Comparison of ENCODE assay signal across 8 mouse cellular contexts in genomic region chr6:108064918-108065526, GRCm38 (mm10). TPM values are rescaled to one million over a fixed set of nuclear protein-coding genes. Genes with fewer than 3 reads are reported as not detected.
DNase-seq lines count a peak whose midpoint lies in the region; ATAC-seq and TF ChIP-seq lines count a peak whose summit lies in the region.

Gene Setmar, plus strand, starts transcription at chr6:108065045.

- TF ChIP-seq RAD21 in MEL (IDR thresholded peaks at IDR 0.05; ENCODE audit: low read depth, low read length), result no peak

- H3K4me3 ChIP-seq in MEL (ENCODE audit: control insufficient read depth in 1 of 2, insufficient read depth in 1 of 2, low read depth in 2 of 2, low read length in 2 of 2), result peak within 1 kb of the TSS; percentile 72
- peak within 1 kb of the TSS; percentile 93 for H3K4me3 ChIP-seq in cerebellum, adult 2 months (replicated peaks; ENCODE audit: insufficient read depth, low read depth, low read length)
- H3K4me3 ChIP-seq in lung, embryonic 16.5 days (ENCODE audit: low read length), result peak within 1 kb of the TSS; percentile 70

- H3K9ac ChIP-seq in MEL (ENCODE audit: control insufficient read depth, low read depth, low read length, poor library complexity, severe bottlenecking), result peak within 1 kb of the TSS; percentile 65
- peak within 1 kb of the TSS; percentile 82 for H3K9ac ChIP-seq in lung, embryonic 16.5 days (ENCODE audit: low read length)

- H3K27ac ChIP-seq in MEL (ENCODE audit: control insufficient read depth, low read depth, low read length), result peak within 1 kb of the TSS; percentile 61
- peak within 1 kb of the TSS; percentile 97 for H3K27ac ChIP-seq in cerebellum, adult 2 months (ENCODE audit: insufficient read depth, low read length)
- H3K27ac ChIP-seq in lung, embryonic 16.5 days (ENCODE audit: low read length), result peak within 1 kb of the TSS; percentile 94

- peak; percentile 92 for DNase-seq in MEL (ENCODE audit: low read depth, low spot score)
- DNase-seq in cerebellum, adult 2 months, result peak; percentile 97 to 99
- peak; percentile 94 for DNase-seq in forelimb bud, embryonic 11.5 days (ENCODE audit: low read depth, low spot score)
- DNase-seq in layer of hippocampus, adult 9-10 months (ENCODE audit: low spot score), result peak; percentile 94
- peak; percentile 94 for DNase-seq in ovary, postnatal 10 days (ENCODE audit: low spot score)
- peak; percentile 95 to 98 for DNase-seq in thymus, postnatal 10 days (ENCODE audit: low spot score in 2 of 2)

- WGBS in cerebellum, adult 2 months, result under 1% methylated on average over 23 of the region's 24 CpGs
- WGBS in lung, embryonic 16.5 days, result under 1% methylated on average over 22 of the region's 24 CpGs

- no peaks in the 10 kb centered on the region for H3K79me2 ChIP-seq in MEL (ENCODE audit: control insufficient read depth, insufficient read depth, low read length, poor library complexity)

- H3K36me3 ChIP-seq in MEL (ENCODE audit: control insufficient read depth in 1 of 2, insufficient read depth in 2 of 2, low read length in 2 of 2), result peaks cover 0 to 6% of the 10 kb centered on the region in 2 experiments; a peak in 2 of 4 replicates
- H3K36me3 ChIP-seq in lung, embryonic 16.5 days (ENCODE audit: control insufficient read depth, insufficient read depth, low read length), result no peaks in the 10 kb centered on the region

- peak within 1 kb of the TSS; percentile 85 for H3K4me2 ChIP-seq in lung, embryonic 16.5 days (ENCODE audit: low read depth, low read length)

- no peaks in the 10 kb centered on the region for H3K27me3 ChIP-seq in MEL (ENCODE audit: control insufficient read depth in 1 of 2, insufficient read depth in 2 of 2, low read length in 2 of 2)
- no peaks in the 10 kb centered on the region for H3K27me3 ChIP-seq in cerebellum, adult 2 months (ENCODE audit: control insufficient read depth, insufficient read depth, low read length)
- no peaks in the 10 kb centered on the region for H3K27me3 ChIP-seq in lung, embryonic 16.5 days (ENCODE audit: control insufficient read depth, insufficient read depth, low read depth, low read length)

- TF ChIP-seq POLR2A in MEL (IDR thresholded peaks at IDR 0.05; ENCODE audit: control insufficient read depth in 1 of 2, insufficient read depth in 1 of 2, low read depth in 1 of 2, low read length in 2 of 2, poor library complexity in 1 of 2), result peak in 1 of 2 experiments; percentile 51; a peak in 1 of 4 replicates
- TF ChIP-seq POLR2A in cerebellum, adult 2 months (IDR thresholded peaks at IDR 0.05; ENCODE audit: borderline replicate concordance, insufficient read depth, low read length), result peak; percentile 77; the same call in 1 of the 2 replicates

- peak; percentile 95 to 97 for ATAC-seq in hematopoietic stem cell, adult 5-6 weeks (replicated peaks in 1 of 2; ENCODE audit: insufficient read depth in 1 of 2, low FRiP score in 2 of 2, low TSS enrichment in 1 of 2, low read depth in 1 of 2, poor library complexity in 2 of 2, severe bottlenecking in 2 of 2)
- peak; percentile 98 for ATAC-seq in lung, embryonic 16.5 days (ENCODE audit: low read depth)

- TF ChIP-seq EP300 in MEL (IDR thresholded peaks at IDR 0.05; ENCODE audit: low read depth in 1 of 2, low read length in 2 of 2), result no peak

- no peak for TF ChIP-seq CTCF in MEL (IDR thresholded peaks at IDR 0.05 in 2 of 3, conservative IDR thresholded peaks at IDR 0.05 in 1 of 3; ENCODE audit: control insufficient read depth in 1 of 3, insufficient read depth in 1 of 3, low read depth in 2 of 3, low read length in 3 of 3, poor library complexity in 1 of 3, severe bottlenecking in 1 of 3)
- TF ChIP-seq CTCF in cerebellum, adult 2 months (IDR thresholded peaks at IDR 0.05; ENCODE audit: borderline replicate concordance, insufficient read depth, low read depth, low read length), result no peak

- no peaks in the 10 kb centered on the region for H3K9me3 ChIP-seq in MEL (replicated peaks; ENCODE audit: insufficient read depth, low read length)
- no peaks in the 10 kb centered on the region for H3K9me3 ChIP-seq in lung, embryonic 16.5 days (ENCODE audit: control insufficient read depth, low read length)

- H3K4me1 ChIP-seq in MEL (ENCODE audit: control insufficient read depth in 1 of 2, insufficient read depth in 2 of 2, low read length in 2 of 2), result peaks cover 0 to 11% of the 10 kb centered on the region in 2 experiments; a peak in 1 of 4 replicates
- no peaks in the 10 kb centered on the region for H3K4me1 ChIP-seq in cerebellum, adult 2 months (ENCODE audit: control insufficient read depth, insufficient read depth, low read length)
- H3K4me1 ChIP-seq in lung, embryonic 16.5 days (replicated peaks; ENCODE audit: control insufficient read depth, insufficient read depth, low read length), result no peaks in the 10 kb centered on the region

TF ChIP-seq in MEL, 35 proteins besides CTCF, POLR2A, EP300 and RAD21:
- TF ChIP-seq ELF1 (IDR thresholded peaks at IDR 0.05; ENCODE audit: low read depth, low read length), result peak; percentile 61; the same call in 1 of the 2 replicates
- TF ChIP-seq CHD1 (IDR thresholded peaks at IDR 0.05; ENCODE audit: low read depth, low read length), result no peak
- no peak for TF ChIP-seq USF2 (IDR thresholded peaks at IDR 0.05; ENCODE audit: borderline replicate concordance in 1 of 2, insufficient read depth in 1 of 2, low read depth in 1 of 2, low read length in 2 of 2)
- no peak for TF ChIP-seq E2F4 (IDR thresholded peaks at IDR 0.05; ENCODE audit: borderline replicate concordance, low read depth, low read length)
- TF ChIP-seq CHD2 (IDR thresholded peaks at IDR 0.05; ENCODE audit: low read length), result no peak
- no peak for TF ChIP-seq MYC (IDR thresholded peaks at IDR 0.05; ENCODE audit: low read depth, low read length)
- TF ChIP-seq ZNF384 (IDR thresholded peaks at IDR 0.05; ENCODE audit: low read depth, low read length), result no peak
- TF ChIP-seq TBP (IDR thresholded peaks at IDR 0.05; ENCODE audit: low read depth, low read length), result 0 out of 2 replicates have a peak, but pooled peaks have one; percentile 72
- no peak for TF ChIP-seq UBTF (IDR thresholded peaks at IDR 0.05; ENCODE audit: borderline replicate concordance, insufficient read depth, low read depth, low read length)
- TF ChIP-seq HCFC1 (IDR thresholded peaks at IDR 0.05; ENCODE audit: low read depth, low read length), result peak; percentile 97
- peak; percentile 84 for TF ChIP-seq KAT2A (conservative IDR thresholded peaks at IDR 0.05; ENCODE audit: low read depth, low read length)
- 0 out of 2 replicates have a peak, but pooled peaks have one; percentile 5 for TF ChIP-seq TCF12 (IDR thresholded peaks at IDR 0.05; ENCODE audit: low read depth, low read length)
- no peak for TF ChIP-seq MYB (IDR thresholded peaks at IDR 0.05; ENCODE audit: low read depth, low read length)
TF ChIP-seq in MEL: peak in this region for 5.

RNA-seq across cellular contexts. Expression of gene Setmar, which starts in this region (rescaled TPM):
- total RNA-seq in MEL (2012; rRNA removed), result 1.6 and 1.7 TPM in 2 replicates
- 1 to 10 TPM in 1 of 2 experiments, not detected in 1; 2.1 TPM for polyA plus RNA-seq in MEL (2012; ENCODE audit: insufficient read depth in 1 of 2, insufficient read length in 2 of 2, low read depth in 1 of 2, low replicate concordance in 2 of 2, missing spikeins in 1 of 2)
- 7.7 and 8.2 TPM in 2 replicates for polyA plus RNA-seq in cerebellum, adult 2 months (2012; rRNA removed)
- total RNA-seq in hematopoietic stem cell, adult 5-6 weeks (2017), result 3.7 and 5.1 TPM in 2 replicates
- polyA plus RNA-seq in lung, embryonic 16.5 days (2015; fragmentation: Nextera tagmentation; extraction: Ambion mirVana), result 8.1 TPM in 2 replicates

Comparison
In these comparisons a context has a peak if more than half of its experiments do, and no peak if none do; other contexts are left out.
1. Peak in every context shown above with its lines: DNase-seq, ATAC-seq, H3K4me3 ChIP-seq and H3K27ac ChIP-seq.